Mouse (Mus musculus) heart, postnatal 0 days (tissue): ENCODE results near the gene Kcnk10.

Experiments
- CTCF ChIP-seq: IDR thresholded peaks from 2 replicates; pipeline ENCODE4 v1.5.1; 2016; ENCODE audit warnings: antibody characterized with exemption, control low read depth, low read depth
- EP300 ChIP-seq: IDR thresholded peaks from 2 replicates; pipeline ENCODE4 v1.6.1; 2016; ENCODE audit warnings: antibody characterized with exemption, low read depth

GRCm38 (mm10) chr12:98564383-98564782 lies 13.7 kb downstream of the Kcnk10 start:
- TF ChIP-seq CTCF = no peak
- no peak for TF ChIP-seq EP300
